Mouse (Mus musculus) layer of hippocampus, adult 8-10 months (tissue): ENCODE measurements around the gene Scp2. TPM values are rescaled to one million over a fixed set of nuclear protein-coding genes. Genes with fewer than 3 reads are reported as not detected.

Source experiments
- DNase-seq, 2 experiments: peaks; one replicate each; pipeline ENCODE4 v3.0.0; 2022; ENCODE audit warnings: low spot score in 2 of 2
- total RNA-seq, 4 experiments: library from RNA; stranded (reverse); gene quantifications; 2 replicates each; pipeline ENCODE4 v1.2.4; 2022

The Scp2 gene
- total RNA-seq, 4 experiments from 2014 or later, result 97.6 to 108 (median 103) TPM

DNA sequence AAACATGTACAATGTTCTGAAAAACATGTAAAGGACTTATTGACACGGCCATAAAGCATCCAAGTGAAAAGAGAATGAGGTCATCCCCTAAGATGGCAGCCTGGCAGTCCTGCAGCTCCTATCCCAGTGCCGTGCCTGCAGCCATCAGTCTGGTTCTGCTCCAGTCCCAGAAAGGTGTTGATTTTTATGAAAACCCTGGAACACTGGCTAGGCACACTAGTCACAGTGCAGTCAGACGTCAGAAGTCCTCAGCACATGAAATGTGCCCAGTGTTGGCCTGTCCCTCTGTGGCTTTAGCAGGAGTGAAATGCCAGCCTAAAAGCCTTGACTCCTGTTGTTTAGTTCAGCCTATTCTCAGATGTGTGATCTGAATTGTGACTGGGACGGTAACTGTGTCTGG is 84.0 kb downstream of the Scp2 start:
- no peak for DNase-seq

DNA sequence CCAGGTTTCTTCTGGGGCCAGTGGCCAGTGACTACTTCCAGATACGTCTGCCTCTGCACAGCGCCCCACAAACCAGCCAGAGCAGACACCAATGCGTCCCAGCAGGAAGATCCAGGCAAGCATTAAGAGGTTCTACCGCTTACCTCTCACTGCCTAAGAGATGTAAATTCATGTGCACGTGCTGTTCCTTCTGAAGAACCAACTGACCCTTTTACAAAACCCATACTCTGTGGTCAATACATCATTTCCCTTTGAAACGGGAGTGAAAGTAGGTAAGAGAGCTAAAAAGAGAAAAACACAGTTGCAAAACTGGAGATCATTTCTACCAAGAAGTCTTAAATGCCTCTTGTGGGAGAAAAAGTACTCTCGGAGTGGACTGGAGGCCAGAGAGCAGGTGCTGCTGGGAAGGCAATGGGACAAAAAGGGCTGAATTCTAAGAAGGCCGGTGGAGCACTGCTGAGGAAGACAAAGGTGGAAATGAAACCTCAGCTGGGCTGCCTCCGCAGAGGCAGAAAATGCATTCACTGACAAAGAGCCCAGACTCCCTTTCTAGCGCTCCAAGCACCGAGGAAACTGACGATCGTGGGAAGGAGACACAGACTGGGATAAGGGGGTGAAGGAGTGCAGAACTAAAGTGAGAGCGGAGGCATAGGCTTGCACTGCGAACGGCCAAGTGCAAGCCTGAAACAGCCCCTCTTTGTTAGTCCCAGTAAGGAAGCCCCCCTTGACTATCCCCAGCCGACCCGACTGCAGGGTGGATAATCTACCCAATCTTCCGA is 85.0 kb downstream of the Scp2 start:
- no peak for DNase-seq

DNA sequence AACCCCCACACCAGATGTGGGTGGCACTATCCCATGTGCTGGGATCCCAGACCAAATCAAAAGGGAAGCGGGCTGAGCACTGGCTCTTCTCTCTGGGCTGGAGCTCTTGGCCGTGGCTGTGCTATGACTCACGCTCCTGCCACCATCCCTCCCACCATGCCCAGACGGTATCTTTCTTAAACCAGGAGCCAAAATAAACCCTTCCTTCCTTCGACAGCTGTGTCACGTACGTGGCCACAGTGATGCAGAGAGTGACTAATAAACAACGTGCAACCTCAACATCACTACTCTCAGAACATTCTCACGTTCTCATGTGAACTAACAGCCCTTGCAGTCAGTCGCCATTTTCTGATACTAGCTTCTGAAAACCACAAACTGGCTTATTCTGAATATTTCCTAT is 86.6 kb downstream of the Scp2 start:
- peak in 1 of 2 experiments; percentile 23 for DNase-seq

DNA sequence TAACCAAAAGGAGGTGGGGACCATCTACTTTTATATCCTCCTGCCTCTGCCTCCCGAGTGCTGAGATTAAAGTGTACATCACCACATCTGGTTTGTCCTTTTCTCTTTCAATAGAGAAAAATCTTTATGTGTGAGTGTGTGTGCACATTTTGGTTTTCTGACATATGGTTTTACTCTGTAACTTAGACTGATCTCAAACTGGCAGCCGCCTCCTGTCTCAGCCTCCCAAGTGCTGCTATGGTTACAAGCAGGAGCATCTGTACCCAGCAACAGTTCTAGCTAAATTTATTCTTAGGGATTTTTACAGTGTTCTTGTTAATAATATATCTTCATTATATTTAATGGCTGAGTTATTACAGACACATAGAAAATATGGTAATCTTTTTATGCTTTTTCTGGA is 87.6 kb downstream of the Scp2 start:
- DNase-seq, result no peak

DNA sequence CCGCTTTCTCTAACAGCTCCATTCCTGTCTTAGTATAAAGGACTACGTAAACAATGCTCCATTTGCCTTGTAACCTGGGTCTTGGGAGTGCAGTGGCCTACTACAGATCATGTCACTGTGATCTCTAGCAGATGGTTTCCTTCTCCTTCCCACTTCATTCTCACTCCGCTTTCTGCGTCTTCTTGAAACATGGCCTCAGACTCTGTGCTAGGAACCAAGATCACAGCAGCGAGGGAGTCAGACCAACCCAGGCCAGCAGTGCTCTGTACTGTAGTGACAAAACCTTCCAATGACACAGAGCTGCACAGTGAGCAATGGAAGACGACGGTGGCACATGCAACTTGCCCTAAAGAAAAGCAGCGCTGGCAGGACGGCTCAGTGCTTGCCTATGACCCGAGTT is 88.9 kb downstream of the Scp2 start:
- DNase-seq, result no peak

DNA sequence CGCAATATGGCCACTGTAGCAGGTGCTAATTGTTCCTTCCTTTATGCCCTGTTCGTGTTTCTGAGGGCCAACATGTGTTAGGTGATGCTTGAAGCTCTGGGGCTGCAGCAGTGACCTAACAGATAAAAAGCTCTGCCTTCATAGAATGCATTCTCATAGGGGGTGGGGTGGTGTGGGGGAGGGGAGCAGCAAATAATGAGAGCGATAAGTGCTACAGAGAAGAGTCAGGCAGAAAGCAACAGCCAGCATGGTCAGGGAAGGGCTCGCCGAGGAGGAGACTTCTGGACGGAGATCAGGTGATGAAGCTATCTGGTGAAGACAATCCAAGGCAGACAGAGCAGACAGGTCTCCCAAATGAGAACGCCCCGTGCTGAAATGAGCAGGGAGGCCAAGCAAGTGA is 92.1 kb downstream of the Scp2 start:
- no peak for DNase-seq

DNA sequence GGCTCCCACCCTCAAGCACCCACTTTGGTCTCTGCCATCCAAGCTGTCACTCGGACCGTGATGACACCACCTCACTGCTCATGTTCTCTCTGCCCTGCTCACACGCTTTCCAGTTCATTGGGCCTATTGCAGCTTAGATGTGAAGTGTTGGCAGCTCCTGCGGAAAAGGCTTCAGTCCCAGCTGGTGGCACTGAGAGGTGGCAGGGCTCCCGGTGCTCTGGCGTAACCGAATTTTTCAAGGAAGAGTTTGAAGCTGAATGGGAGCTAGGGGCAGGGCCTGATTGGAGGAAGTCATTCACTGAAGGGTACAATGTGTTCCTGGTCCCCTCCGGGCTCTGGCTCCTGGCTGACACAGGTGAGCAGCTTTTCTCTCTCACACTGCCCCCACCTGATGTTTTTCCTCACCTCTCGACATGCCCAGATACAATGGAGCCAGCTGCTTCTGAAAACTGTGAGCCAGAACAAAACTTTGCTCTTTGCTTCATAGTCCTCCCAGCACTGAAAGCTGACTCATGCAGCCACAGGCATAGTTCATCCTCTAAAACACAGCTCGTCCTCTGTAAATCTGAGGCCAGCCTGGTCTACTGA is 93.0 kb downstream of the Scp2 start:
- peak in 1 of 2 experiments; percentile 46 for DNase-seq

DNA sequence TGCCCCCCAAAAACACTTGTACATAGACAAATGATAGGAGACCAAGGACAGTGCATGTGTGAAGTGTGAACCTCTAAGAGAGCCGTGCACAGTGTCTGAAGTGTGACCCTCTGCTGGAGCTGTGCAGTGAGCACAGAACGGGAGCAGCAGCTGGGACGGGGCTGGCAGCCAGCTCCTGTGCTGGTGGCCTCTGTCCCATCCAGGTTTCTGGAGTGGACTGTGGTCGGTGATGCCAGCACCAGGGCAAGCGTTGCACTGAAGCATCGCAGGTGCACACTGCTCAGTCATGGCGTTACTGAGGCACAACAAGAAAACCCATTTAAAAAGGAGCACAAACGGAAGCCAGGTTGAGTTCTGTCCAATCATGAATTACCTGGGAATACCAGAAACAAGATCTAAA is 98.7 kb downstream of the Scp2 start:
- DNase-seq, result no peak

DNA sequence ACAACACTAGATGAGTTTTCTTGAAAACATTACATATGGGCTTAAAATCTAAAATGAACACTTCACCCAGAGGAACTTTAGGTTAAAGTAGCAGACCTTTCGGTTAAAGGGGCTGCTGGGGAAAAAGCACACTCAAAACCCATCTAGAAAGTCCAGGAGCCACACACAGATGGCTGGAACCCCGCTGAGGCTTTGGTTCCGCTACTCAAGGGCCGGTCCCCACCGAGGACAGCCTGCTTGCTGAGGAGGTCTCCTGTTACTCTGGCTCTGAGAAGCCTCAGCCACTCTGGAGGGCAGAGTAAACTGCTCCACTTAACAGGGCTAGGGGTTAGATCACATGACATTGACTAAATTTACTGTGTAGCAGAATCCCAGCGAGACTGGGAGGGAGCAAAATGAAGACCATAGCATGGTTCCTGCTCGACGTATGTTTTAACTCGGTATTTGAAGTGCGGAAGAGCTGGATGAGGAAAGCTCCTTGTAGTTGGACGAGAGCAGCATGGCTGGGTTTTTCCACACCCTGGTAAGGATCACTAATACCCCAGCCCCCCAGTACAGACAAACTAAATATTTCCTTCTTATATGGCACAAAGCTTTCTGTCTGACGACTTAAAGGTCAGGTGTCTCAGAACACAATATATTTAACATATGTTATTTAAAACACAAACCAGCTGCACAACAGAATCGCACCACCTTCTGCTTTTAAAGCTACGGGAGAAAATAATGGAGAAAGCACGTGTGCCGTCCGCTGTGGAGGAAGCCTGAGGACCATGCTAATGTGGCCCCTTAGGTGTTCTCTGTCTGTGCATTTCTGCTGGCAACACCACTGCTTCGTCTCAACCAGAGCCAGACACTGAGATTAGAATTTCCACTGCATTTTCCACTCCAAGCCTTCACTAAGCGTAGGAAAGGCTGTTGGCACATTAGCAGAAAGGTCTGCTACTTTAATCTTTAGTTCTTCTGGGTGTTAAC is 99.4 kb downstream of the Scp2 start:
- DNase-seq, result no peak

DNA sequence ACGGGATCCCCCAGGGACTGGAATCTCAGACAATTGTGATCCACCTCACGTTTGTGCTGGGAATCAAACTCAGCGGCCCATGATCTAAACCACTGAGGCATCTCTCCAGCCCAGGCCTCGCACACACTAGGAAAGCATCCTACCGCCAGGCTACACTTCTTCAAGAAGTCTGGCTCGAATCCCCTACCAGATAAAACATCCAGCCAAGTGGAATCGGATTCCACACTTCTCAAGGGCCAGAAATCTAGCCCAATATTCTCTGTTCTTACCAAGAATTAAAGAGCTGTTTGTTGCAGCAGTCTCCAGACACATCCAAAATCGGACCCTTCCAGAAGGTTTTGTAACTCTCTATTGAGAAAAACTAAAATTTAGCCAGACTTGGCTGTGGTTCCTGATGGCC is 107.8 kb downstream of the Scp2 start:
- DNase-seq, result no peak

DNA sequence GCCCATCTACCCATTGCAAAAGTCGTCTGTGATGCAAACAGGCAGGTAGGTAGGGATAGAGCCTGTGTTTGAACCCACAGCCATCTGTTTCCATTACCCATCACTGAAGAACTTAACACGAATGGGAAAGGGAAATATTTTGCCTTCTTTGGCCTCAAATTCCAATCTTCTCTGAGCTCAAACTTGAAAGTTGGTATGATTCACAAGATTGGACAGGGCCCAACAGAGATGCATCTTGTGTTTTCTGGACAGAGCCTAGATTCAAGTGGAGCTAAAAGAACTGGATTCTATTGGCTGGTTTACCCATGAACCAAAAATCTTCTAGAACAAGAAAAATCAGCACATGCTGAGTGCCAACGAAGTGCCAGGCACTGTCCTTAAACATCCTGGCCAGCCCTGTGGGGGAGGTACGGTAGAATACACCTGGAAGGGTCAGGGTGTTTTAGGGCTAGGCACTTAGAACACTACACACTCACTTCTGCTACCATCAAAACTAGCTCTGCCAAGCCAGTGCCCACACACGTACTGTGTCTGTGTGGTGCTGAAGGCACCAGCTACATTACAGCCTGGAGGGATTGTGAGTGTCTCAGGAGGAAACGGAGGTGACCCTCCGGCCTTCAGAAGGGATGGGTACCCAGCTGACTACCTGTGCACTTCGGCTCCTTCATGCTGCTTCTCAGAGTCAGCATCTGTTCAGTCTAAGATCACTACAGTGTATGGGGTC is 111.6 kb downstream of the Scp2 start:
- DNase-seq, result no peak

DNA sequence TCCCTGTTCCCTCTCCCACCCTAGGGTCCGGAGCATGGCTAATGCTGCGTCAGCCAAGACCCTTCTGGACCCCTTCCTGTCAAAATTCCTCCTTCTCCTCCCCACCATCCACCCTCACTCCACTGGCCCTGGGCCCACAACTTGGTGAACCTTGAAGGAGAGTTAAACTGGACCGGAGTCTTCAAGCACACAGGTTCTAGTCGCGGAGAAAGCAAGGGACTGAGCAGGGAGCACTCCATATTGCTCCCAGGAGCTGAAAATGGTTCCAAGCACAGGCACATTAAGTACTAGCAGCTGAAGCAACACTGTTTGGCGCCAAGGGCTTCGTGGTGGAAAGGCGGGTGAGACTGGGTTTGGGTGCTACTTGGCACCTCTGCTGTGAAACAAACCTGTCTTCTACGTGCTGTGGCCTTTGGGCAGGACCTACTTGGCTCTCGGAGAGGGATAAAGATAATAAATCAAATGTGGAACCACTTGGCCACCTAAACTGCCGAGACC is 112.4 kb downstream of the Scp2 start:
- no peak for DNase-seq

DNA sequence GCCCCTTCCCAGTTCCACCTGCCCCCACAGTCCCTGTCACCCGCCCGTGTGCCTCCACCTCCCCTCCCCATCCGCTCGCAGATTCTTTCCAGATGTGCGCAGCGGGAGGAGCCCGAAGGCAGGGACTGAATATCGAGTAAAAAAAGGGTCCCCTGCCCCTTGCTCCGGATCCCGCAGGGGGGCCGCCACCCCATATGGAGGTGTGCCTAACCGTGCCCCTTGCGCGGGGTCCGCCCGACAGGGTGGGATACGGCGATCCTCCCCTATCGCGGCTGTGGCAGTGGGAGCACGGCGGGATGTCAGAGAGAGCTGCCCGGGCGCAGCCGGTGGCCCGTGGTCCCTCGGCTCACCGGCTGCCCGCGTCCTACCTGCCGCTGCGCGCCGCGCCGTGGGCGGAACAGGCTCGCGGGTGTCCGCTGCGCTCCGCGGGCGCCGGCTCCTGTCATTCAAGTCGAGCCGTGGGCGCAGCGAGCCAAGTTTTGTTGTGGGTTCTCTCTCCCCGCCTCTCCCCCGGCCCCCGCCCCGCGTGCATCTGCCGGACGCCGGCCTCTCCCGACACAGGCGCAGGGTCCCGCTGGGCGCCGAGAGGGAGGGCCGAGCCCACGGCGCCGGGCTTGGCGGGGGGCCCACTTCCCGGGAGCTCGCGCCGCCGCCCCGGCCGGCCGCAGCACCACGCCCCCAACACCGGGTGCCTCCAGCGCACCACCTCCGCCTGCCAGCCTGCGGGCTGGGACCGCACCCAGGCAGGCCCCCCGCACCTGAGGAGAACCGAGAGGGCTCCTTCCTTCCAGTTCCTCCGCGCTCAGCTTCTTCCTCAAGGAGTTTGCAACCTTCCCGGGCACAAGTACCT is 113.1 kb downstream of the Scp2 start:
- no peak for DNase-seq

DNA sequence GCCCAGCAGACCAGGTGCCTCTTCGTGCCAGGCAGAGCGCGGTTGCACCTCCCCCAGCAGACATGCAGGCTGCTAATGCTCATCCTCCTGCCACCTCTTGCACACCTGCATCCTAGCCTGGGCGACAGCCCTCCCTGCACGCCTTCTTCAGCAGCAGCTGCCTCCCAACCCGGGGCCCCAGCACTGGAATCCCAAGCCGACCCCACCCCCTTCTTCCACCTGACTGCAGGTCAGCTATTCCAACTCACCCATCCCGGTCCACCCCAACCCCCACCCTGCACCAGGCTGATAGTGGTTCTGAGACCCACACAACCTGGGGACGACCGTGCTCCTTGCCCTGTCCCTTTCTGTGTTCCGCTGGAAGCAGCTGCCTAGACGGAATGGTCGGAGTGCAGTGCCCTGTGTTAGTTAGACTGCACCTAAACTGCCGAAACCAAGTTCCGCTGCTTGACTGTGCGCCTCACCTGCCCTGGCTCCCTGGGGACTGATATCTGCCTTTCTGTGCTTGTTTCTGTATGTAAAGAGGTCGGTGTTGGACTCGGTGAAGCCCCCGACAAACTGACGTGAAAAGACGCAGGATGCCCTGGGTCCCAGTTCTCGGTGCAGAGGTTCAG is 113.8 kb downstream of the Scp2 start:
- no peak for DNase-seq

DNA sequence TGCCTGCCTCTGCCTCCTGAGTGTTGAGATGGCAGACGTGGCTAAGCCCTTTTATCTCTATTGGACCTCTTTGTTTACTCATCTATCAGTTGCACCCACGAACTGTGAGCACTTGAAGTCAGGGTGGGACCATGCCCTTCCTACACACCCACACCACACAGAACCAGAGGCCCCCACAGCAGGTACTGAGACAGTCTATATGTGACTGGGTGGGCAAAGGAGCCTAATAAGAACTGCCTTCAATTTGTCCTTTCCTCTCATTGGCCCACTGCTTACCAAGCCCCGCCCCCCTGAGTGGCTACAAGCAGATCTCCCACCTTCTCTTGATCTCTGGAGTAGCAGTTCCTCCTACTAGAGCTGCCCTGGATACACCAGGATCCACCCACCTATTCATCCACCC is 118.6 kb downstream of the Scp2 start:
- no peak for DNase-seq

DNA sequence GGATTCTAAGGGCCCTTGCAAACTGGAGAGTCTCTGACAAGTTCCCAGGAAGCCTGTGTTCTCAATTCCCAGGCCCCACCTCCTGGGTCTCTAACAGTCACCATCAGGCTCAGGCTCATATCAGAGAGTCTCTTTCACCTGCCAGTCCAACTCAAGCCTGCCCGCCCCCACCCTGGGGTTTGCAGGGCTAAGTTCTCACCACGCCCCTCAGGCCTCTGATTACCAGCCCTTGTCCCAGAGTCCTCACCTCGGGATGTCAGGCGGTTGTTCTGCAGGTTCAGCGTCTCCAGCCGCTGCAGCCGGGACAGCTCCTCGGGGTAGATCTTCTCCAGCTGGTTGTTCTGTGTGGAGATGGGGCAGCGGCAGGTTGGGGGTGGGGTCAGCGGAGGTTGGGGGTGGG is 119.5 kb downstream of the Scp2 start:
- DNase-seq, result no peak

DNA sequence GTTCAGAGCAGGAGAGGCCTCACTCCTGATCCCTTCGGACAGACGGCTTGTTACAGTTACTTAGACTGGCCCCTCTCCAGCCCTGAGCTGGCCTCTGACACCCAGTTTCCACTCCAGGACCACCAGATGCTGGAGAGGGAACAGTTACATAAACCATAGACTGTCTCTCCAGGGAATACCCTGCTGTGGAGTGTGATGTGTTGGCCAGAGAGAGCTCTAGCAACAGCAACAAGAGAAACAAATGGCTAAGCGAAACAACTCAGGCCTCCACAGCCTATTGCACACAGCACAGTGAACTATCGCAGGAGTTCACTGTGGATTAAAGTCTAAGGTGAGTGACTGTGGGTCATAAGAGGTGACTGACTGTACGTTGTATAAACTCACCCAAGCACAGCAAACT is 120.2 kb downstream of the Scp2 start:
- no peak for DNase-seq

DNA sequence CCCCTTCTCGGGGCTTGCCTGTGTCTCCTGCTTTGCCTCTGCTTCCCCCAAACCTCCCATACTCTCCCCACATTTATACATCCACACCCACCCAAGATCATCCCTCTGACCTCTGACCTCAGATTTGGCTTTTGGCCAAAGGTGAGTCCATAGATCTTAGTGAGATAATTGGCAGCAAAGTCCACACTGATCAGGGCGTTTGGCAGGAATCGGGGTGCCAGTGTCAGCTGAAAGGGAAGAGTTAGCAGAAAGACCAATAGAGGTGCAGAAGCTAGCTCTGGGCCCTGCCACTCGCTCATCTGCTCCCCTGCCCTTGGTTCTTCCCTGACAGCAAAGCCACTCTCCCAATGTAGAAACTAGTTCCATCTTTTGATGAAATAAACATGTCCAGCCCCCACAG is 121.6 kb downstream of the Scp2 start:
- no peak for DNase-seq

DNA sequence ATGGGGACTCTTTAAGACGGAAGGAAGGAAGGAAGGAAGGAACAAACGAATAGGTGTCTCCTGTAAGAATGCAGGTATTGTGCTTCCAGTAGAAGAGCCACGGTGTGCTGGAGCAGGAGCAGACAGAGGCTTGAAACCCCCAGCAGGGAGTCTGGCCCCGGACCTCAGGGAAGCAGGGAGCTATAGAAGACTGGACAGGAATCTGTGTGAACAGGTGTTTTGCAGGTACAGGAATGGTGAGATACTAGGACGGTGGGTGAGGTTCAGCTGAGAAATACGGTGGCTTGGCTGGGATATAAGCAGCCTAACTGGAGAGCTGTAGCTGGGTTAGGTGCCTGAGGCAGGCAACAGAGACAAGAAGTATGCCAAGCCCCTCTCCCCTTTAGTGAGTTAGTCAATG is 124.6 kb downstream of the Scp2 start:
- no peak for DNase-seq
